Mouse (Mus musculus): Measurements from ENCODE around the gene Dll3. TPM values are rescaled to one million over a fixed set of nuclear protein-coding genes. Genes with fewer than 3 reads are reported as not detected.
A peak's percentile ranks its signal among the peaks of the same experiment; 100 is the strongest.

The Dll3 gene
- polyA plus RNA-seq, 1 experiment from 2014 or later, result 0.68 TPM

GRCm38 (mm10) chr7:28326457-28326856, 24.4 kb upstream of the Dll3 start:
- Histone ChIP-seq H3K27me3 (ENCODE audit: insufficient read depth, poor library complexity, severe bottlenecking) (no peaks in the 10 kb centered on the region), H3K36me3 (peaks cover 99% of the 10 kb centered on the region), H3K4me1 (no peaks in the 10 kb centered on the region), H3K27ac (no peak overlapping the region), H3K4me3 (no peak overlapping the region), H3K9me3 (no peaks in the 10 kb centered on the region)
- no peak for DNase-seq (ENCODE audit: low spot score)
- WGBS, result 82% methylated on average over 4 of the region's 4 CpGs

GRCm38 (mm10) chr7:28325293-28325692, 23.3 kb upstream of the Dll3 start:
- no peak for DNase-seq (ENCODE audit: low spot score)
- H3K4me3 ChIP-seq, result no peak overlapping the region
- H3K9me3 ChIP-seq, result no peaks in the 10 kb centered on the region
- H3K36me3 ChIP-seq, result peaks cover 99% of the 10 kb centered on the region
- 96% methylated on average over 8 of the region's 8 CpGs for WGBS
- no peak overlapping the region for H3K27ac ChIP-seq
- H3K27me3 ChIP-seq (ENCODE audit: insufficient read depth, poor library complexity, severe bottlenecking), result no peaks in the 10 kb centered on the region
- no peaks in the 10 kb centered on the region for H3K4me1 ChIP-seq

GRCm38 (mm10) chr7:28321974-28322720, 20.1 kb upstream of the Dll3 start:
- no peak overlapping the region for H3K4me3 ChIP-seq
- 90% methylated on average over 15 of the region's 15 CpGs for WGBS
- H3K27ac ChIP-seq, result no peak overlapping the region
- no peaks in the 10 kb centered on the region for H3K4me1 ChIP-seq
- peaks cover 100% of the 10 kb centered on the region for H3K36me3 ChIP-seq
- no peak for DNase-seq (ENCODE audit: low spot score)
- H3K9me3 ChIP-seq, result no peaks in the 10 kb centered on the region
- no peaks in the 10 kb centered on the region for H3K27me3 ChIP-seq (ENCODE audit: insufficient read depth, poor library complexity, severe bottlenecking)

GRCm38 (mm10) chr7:28318714-28319113, 16.7 kb upstream of the Dll3 start:
- Histone ChIP-seq H3K36me3 (peaks cover 99% of the 10 kb centered on the region), H3K4me1 (no peaks in the 10 kb centered on the region), H3K9me3 (no peaks in the 10 kb centered on the region), H3K4me3 (no peak overlapping the region), H3K27ac (no peak overlapping the region), H3K27me3 (ENCODE audit: insufficient read depth, poor library complexity, severe bottlenecking) (no peaks in the 10 kb centered on the region)
- 91% methylated on average over 17 of the region's 17 CpGs for WGBS
- no peak for DNase-seq (ENCODE audit: low spot score)

- H3K9me3 ChIP-seq, result no peaks in the 10 kb centered on the region
- 84% methylated on average over 3 of the region's 3 CpGs for WGBS
Observed at GRCm38 (mm10) chr7:28318036-28318435, 16.0 kb upstream of the Dll3 start.

GRCm38 (mm10) chr7:28311926-28312543, 10.0 kb upstream of the Dll3 start, which contains the start of gene Timm50:
Gene Timm50 (minus strand): TSS chr7:28312072.
- WGBS, result under 1% methylated on average over 45 of the region's 45 CpGs
- DNase-seq (ENCODE audit: low spot score), result peak; percentile 98
- H3K4me3 ChIP-seq, result peak within 1 kb of the TSS; percentile 99
- no peaks in the 10 kb centered on the region for H3K9me3 ChIP-seq
- H3K36me3 ChIP-seq, result peaks cover 66% of the 10 kb centered on the region
- no peaks in the 10 kb centered on the region for H3K27me3 ChIP-seq (ENCODE audit: insufficient read depth, poor library complexity, severe bottlenecking)
- peak within 1 kb of the TSS; percentile 94 for H3K27ac ChIP-seq
- peaks cover 11% of the 10 kb centered on the region for H3K4me1 ChIP-seq

More at GRCm38 (mm10) chr7:28318036-28318435, 16.0 kb upstream of the Dll3 start:
- Histone ChIP-seq H3K27ac (no peak overlapping the region), H3K27me3 (ENCODE audit: insufficient read depth, poor library complexity, severe bottlenecking) (no peaks in the 10 kb centered on the region), H3K36me3 (peaks cover 92% of the 10 kb centered on the region), H3K4me3 (no peak overlapping the region), H3K4me1 (no peaks in the 10 kb centered on the region)
- DNase-seq (ENCODE audit: low spot score), result no peak

GRCm38 (mm10) chr7:28311151-28311925, 9.3 kb upstream of the Dll3 start:
- H3K9me3 ChIP-seq, result no peaks in the 10 kb centered on the region
- no peaks in the 10 kb centered on the region for H3K27me3 ChIP-seq (ENCODE audit: insufficient read depth, poor library complexity, severe bottlenecking)
- 8% methylated on average over 35 of the region's 35 CpGs for WGBS
- H3K4me3 ChIP-seq, result peak overlapping the region; percentile 99
- peaks cover 66% of the 10 kb centered on the region for H3K36me3 ChIP-seq
- DNase-seq (ENCODE audit: low spot score), result no peak
- H3K27ac ChIP-seq, result peak overlapping the region; percentile 94
- H3K4me1 ChIP-seq, result peaks cover 11% of the 10 kb centered on the region

GRCm38 (mm10) chr7:28309737-28310136, 7.7 kb upstream of the Dll3 start:
- Histone ChIP-seq H3K4me3 (no peak overlapping the region), H3K36me3 (peaks cover 66% of the 10 kb centered on the region), H3K27me3 (ENCODE audit: insufficient read depth, poor library complexity, severe bottlenecking) (no peaks in the 10 kb centered on the region), H3K9me3 (no peaks in the 10 kb centered on the region), H3K27ac (no peak overlapping the region), H3K4me1 (peaks cover 11% of the 10 kb centered on the region)
- WGBS, result 65% methylated on average over 9 of the region's 9 CpGs
- DNase-seq (ENCODE audit: low spot score), result no peak

- Histone ChIP-seq H3K9me3 (no peaks in the 10 kb centered on the region), H3K4me3 (no peak overlapping the region), H3K27ac (no peak overlapping the region), H3K27me3 (ENCODE audit: insufficient read depth, poor library complexity, severe bottlenecking) (peaks cover 28% of the 10 kb centered on the region), H3K36me3 (peaks cover 61% of the 10 kb centered on the region), H3K4me1 (peaks cover 24% of the 10 kb centered on the region)
- 87% methylated on average over 8 of the region's 8 CpGs for WGBS
- no peak for DNase-seq (ENCODE audit: low spot score)
Observed at GRCm38 (mm10) chr7:28306216-28306615, 4.2 kb upstream of the Dll3 start.

GRCm38 (mm10) chr7:28305641-28306040, 3.6 kb upstream of the Dll3 start:
- Histone ChIP-seq H3K36me3 (peaks cover 61% of the 10 kb centered on the region), H3K9me3 (no peaks in the 10 kb centered on the region), H3K4me1 (peaks cover 21% of the 10 kb centered on the region), H3K4me3 (no peak overlapping the region), H3K27ac (no peak overlapping the region), H3K27me3 (ENCODE audit: insufficient read depth, poor library complexity, severe bottlenecking) (peaks cover 34% of the 10 kb centered on the region)
- WGBS, result 93% methylated on average over 10 of the region's 10 CpGs
- no peak for DNase-seq (ENCODE audit: low spot score)

- Histone ChIP-seq H3K4me1 (peaks cover 30% of the 10 kb centered on the region), H3K27ac (no peak overlapping the region), H3K36me3 (no peaks in the 10 kb centered on the region), H3K9me3 (no peaks in the 10 kb centered on the region), H3K4me3 (peak overlapping the region; percentile 19; the same call in 1 of the 2 replicates), H3K27me3 (ENCODE audit: insufficient read depth, poor library complexity, severe bottlenecking) (peaks cover 99% of the 10 kb centered on the region)
- WGBS, result 39% methylated on average over 43 of the region's 43 CpGs
- no peak for DNase-seq (ENCODE audit: low spot score)
Observed at GRCm38 (mm10) chr7:28298837-28299625, 3.0 kb downstream of the Dll3 start.

GRCm38 (mm10) chr7:28294481-28294880, 7.6 kb downstream of the Dll3 start:
- H3K9me3 ChIP-seq, result no peaks in the 10 kb centered on the region
- H3K4me3 ChIP-seq, result peak overlapping the region; percentile 64
- H3K36me3 ChIP-seq, result no peaks in the 10 kb centered on the region
- peak overlapping the region; percentile 78 for H3K27ac ChIP-seq
- peaks cover 100% of the 10 kb centered on the region for H3K27me3 ChIP-seq (ENCODE audit: insufficient read depth, poor library complexity, severe bottlenecking)
- peaks cover 28% of the 10 kb centered on the region for H3K4me1 ChIP-seq
- WGBS, result 17% methylated on average over 63 of the region's 63 CpGs
- DNase-seq (ENCODE audit: low spot score), result peak; percentile 84
